Mouse (Mus musculus) CH12.LX (cell line): Measurements from ENCODE around the gene Phf1. TPM values are rescaled to one million over a fixed set of nuclear protein-coding genes. Genes with fewer than 3 reads are reported as not detected.

ENCODE experiments used
- DNase-seq: peaks from one replicate; pipeline ENCODE4 v3.0.0-alpha.2; 2013; ENCODE audit errors: extremely low read depth
- H3K27ac ChIP-seq: 2 replicates; pipeline ENCODE4 v1.5.1; 2012; ENCODE audit warnings: low read depth, mild to moderate bottlenecking, control low read depth, moderate library complexity; ENCODE audit not compliant: insufficient read depth
- H3K27me3 ChIP-seq: replicated peaks from 2 replicates; pipeline ENCODE3; 2012; ENCODE audit warnings: inconsistent platforms
- H3K36me3 ChIP-seq, 2 experiments: replicated peaks in 1 of 2; 2 replicates each; pipeline versions ENCODE3 to v1.6.1; 2012; ENCODE audit warnings: inconsistent platforms in 1 of 2, low read length in 1 of 2, mild to moderate bottlenecking in 1 of 2, mixed read lengths in 1 of 2, moderate library complexity in 1 of 2; ENCODE audit not compliant: control insufficient read depth in 1 of 2, insufficient read depth in 1 of 2
- H3K4me1 ChIP-seq, 2 experiments: 2 replicates each; pipeline ENCODE4 v1.6.1; 2012; ENCODE audit warnings: inconsistent platforms in 1 of 2, moderate library complexity in 1 of 2; ENCODE audit not compliant: insufficient read depth in 2 of 2, control insufficient read depth in 1 of 2
- H3K4me2 ChIP-seq: 2 replicates; pipeline ENCODE4 v1.6.1; 2012; ENCODE audit warnings: low read depth, mild to moderate bottlenecking, control low read depth; ENCODE audit not compliant: poor library complexity, insufficient read depth, severe bottlenecking
- H3K4me3 ChIP-seq, 3 experiments: fragments of 150-350 bp in 1 of 3; sonication (generic) in 1 of 3; replicated peaks in 1 of 3; 2 replicates each; pipeline versions ENCODE3 to v1.5.1; 2011 to 2012; ENCODE audit warnings: low read depth in 2 of 3, low read length in 2 of 3, mild to moderate bottlenecking in 2 of 3, moderate library complexity in 2 of 3, control low read depth in 1 of 3, improper control_type of control experiment in 1 of 3, inconsistent platforms in 1 of 3, mixed read lengths in 1 of 3; ENCODE audit not compliant: poor library complexity in 1 of 3
- H3K79me2 ChIP-seq: replicated peaks from 2 replicates; pipeline ENCODE4 v1.6.1; 2012; ENCODE audit warnings: mild to moderate bottlenecking, moderate library complexity; ENCODE audit not compliant: control insufficient read depth, poor library complexity, insufficient read depth, severe bottlenecking; ENCODE audit errors: extremely low read depth
- H3K9ac ChIP-seq: 2 replicates; pipeline ENCODE4 v1.6.1; 2012; ENCODE audit warnings: low read depth, mild to moderate bottlenecking, control low read depth, moderate library complexity; ENCODE audit not compliant: insufficient read depth
- H3K9me3 ChIP-seq: replicated peaks from 2 replicates; pipeline ENCODE3; 2012; ENCODE audit warnings: low read length, inconsistent platforms, mixed read lengths
- CHD1 ChIP-seq: IDR thresholded peaks from 2 replicates; pipeline ENCODE4 v1.6.1; 2012; ENCODE audit warnings: low read depth, low read length, improper control_type of control experiment, inconsistent platforms
- ELF1 ChIP-seq: IDR thresholded peaks from 2 replicates; pipeline ENCODE4 v1.6.1; 2014; ENCODE audit warnings: low read depth, mild to moderate bottlenecking, inconsistent platforms, low read length, improper control_type of control experiment
- EP300 ChIP-seq: IDR thresholded peaks from 2 replicates; pipeline ENCODE4 v1.6.1; 2011; ENCODE audit warnings: low read length, improper control_type of control experiment
- IRF4 ChIP-seq: IDR thresholded peaks from 2 replicates; pipeline ENCODE4 v1.6.1; 2014; ENCODE audit warnings: low read depth, mild to moderate bottlenecking, inconsistent platforms, low read length, improper control_type of control experiment
- JUND ChIP-seq: conservative IDR thresholded peaks from 2 replicates; pipeline ENCODE4 v1.6.1; 2011; ENCODE audit warnings: low read depth, low read length, improper control_type of control experiment
- MAX ChIP-seq: IDR thresholded peaks from 2 replicates; pipeline ENCODE4 v1.6.1; 2011; ENCODE audit warnings: low read length, improper control_type of control experiment
- MXI1 ChIP-seq: IDR thresholded peaks from 2 replicates; pipeline ENCODE4 v1.6.1; 2011; ENCODE audit warnings: mild to moderate bottlenecking, low read depth, low read length, improper control_type of control experiment
- NELFE ChIP-seq: IDR thresholded peaks from 2 replicates; pipeline ENCODE4 v1.6.1; 2011; ENCODE audit warnings: low read depth, low read length, improper control_type of control experiment
- PAX5 ChIP-seq: IDR thresholded peaks from 2 replicates; pipeline ENCODE4 v1.6.1; 2012; ENCODE audit warnings: low read length, inconsistent platforms, mixed read lengths
- POLR2AphosphoS2 ChIP-seq: IDR thresholded peaks from 2 replicates; pipeline ENCODE4 v1.6.1; 2011; ENCODE audit warnings: low read depth, low read length, improper control_type of control experiment
- RAD21 ChIP-seq: IDR thresholded peaks from 2 replicates; pipeline ENCODE4 v1.6.1; 2011; ENCODE audit warnings: low read depth, mild to moderate bottlenecking, low read length, improper control_type of control experiment, moderate library complexity
- UBTF ChIP-seq: IDR thresholded peaks from 2 replicates; pipeline ENCODE4 v1.6.1; 2012; ENCODE audit warnings: low read depth, mild to moderate bottlenecking, inconsistent platforms, low read length, improper control_type of control experiment, moderate library complexity
- USF1 ChIP-seq: IDR thresholded peaks from 2 replicates; pipeline ENCODE4 v1.6.1; 2014; ENCODE audit warnings: low read depth, mild to moderate bottlenecking, inconsistent platforms, low read length, improper control_type of control experiment
- ZKSCAN1 ChIP-seq: IDR thresholded peaks from 2 replicates; pipeline ENCODE4 v1.6.1; 2012; ENCODE audit warnings: low read depth, inconsistent platforms, low read length, improper control_type of control experiment, borderline replicate concordance
- ZMIZ1 ChIP-seq: IDR thresholded peaks from 2 replicates; pipeline ENCODE4 v1.6.1; 2012; ENCODE audit warnings: low read depth, mild to moderate bottlenecking, inconsistent platforms, low read length, improper control_type of control experiment
- ZNF384 ChIP-seq: IDR thresholded peaks from 2 replicates; pipeline ENCODE4 v1.6.1; 2012; ENCODE audit warnings: low read depth, low read length, improper control_type of control experiment, inconsistent platforms
- dilution Hi-C: fragments of 300-500 bp; cut with MboI; formaldehyde crosslinking; loops from 2 replicates; pipeline ENCODE4 v1.14.3; 2020; ENCODE audit warnings: low sequenced_read_pairs; ENCODE audit not compliant: extremely low pct_unique_long_range_greater_than_20kb, extremely low pct_ligation_motif_present
- in situ Hi-C: fragments of 300-500 bp; cut with MboI; formaldehyde crosslinking; loops from 3 replicates; pipeline ENCODE4 v1.14.3; 2019; ENCODE audit warnings: low sequenced_read_pairs, low pct_ligation_motif_present, low pct_unique_long_range_greater_than_20kb, mixed read lengths
- polyA plus RNA-seq: library from polyadenylated mRNA; unstranded; fragments of >175 nt; gene quantifications from 2 replicates; pipeline ENCODE4 v1.2.1, GENCODE M21; 2012; ENCODE audit warnings: low read depth; ENCODE audit not compliant: insufficient read length
- total RNA-seq, 2 experiments: library from RNA; depleted of rRNA; stranded (reverse); fragments of 300-350 nt in 1 of 2; fragments of >200 nt in 1 of 2; gene quantifications; 2 replicates each; pipeline ENCODE4 v1.2.3; 2012 to 2014

The Phf1 gene
- total and polyA plus RNA-seq, 3 experiments: 1.7 to 4.1 (median 3.5) TPM

DNA sequence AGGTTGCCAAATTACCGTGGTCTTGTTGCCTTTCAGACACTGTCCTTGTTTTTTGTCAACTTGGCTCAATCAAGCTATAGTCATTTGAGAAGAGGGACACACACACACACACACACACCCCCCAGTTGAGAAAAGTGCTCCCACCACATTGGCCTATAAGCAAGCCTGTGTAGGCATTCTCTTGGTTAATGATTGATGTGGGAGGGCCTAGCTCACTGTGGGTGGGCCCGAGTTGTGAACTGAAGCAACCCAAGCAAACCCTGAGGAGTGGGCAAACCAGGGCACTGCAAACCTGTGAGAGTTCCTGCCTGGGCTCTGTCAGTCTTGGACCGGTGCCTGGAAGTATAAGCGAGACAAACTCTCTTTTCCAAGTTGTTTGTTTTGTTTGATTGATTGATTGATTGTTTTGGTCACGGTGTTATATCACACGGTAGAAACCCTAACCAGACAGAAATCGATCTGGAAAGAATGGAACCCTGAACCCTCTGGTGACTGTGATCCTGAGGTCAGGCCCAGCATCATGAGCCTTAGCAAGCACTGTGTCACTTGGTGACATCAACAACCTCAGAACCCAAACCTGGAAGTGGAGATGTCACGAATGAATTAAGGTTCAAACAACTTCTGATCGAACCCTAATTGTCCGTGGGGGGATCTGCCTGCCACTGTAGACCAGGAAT lies 52.8 kb downstream of the Phf1 start:
- Histone ChIP-seq H3K27me3 (no peaks in the 10 kb centered on the region), H3K4me1 (peaks cover 4 to 18% of the 10 kb centered on the region in 2 experiments; a peak in 3 of 4 replicates), H3K9ac (no peak overlapping the region), H3K4me3 (no peak overlapping the region), H3K79me2 (no peaks in the 10 kb centered on the region), H3K36me3 (peaks cover 0 to 8% of the 10 kb centered on the region in 2 experiments), H3K9me3 (no peaks in the 10 kb centered on the region), H3K27ac (no peak overlapping the region), H3K4me2 (no peak overlapping the region)
- no peak for TF ChIP-seq IRF4
- TF ChIP-seq JUND: no peak
- TF ChIP-seq ZNF384: no peak
- no peak for TF ChIP-seq MAX
- TF ChIP-seq ZMIZ1: no peak
- TF ChIP-seq MXI1: no peak
- no peak for TF ChIP-seq RAD21
- no peak for TF ChIP-seq POLR2AphosphoS2
- TF ChIP-seq EP300: no peak
- TF ChIP-seq ELF1: no peak
- TF ChIP-seq USF1: no peak
- TF ChIP-seq PAX5: no peak
- no peak for TF ChIP-seq UBTF
- no peak for TF ChIP-seq ZKSCAN1
- no peak for TF ChIP-seq NELFE
- TF ChIP-seq CHD1: no peak
- dilution Hi-C loops (no loop called here), in situ Hi-C loops (no loop called here)
- no peak for DNase-seq

Other genes starting within 250 kb of the Phf1 start
- 5.8 and 6.8 TPM in 2 replicates for gene Crebrf, start 217.4 kb upstream of the Phf1 start, total RNA-seq (2012; rRNA removed)
- 8.1 and 8.6 TPM in 2 replicates for gene Crebrf, start 217.4 kb upstream of the Phf1 start, total RNA-seq (2014; rRNA removed)
- gene Crebrf, start 217.4 kb upstream of the Phf1 start, polyA plus RNA-seq: 5.8 and 9.2 TPM in 2 replicates
- 47.1 and 54.6 TPM in 2 replicates for gene Bnip1, start 152.0 kb upstream of the Phf1 start, total RNA-seq (2012; rRNA removed)
- 59.6 and 63.9 TPM in 2 replicates for gene Bnip1, start 152.0 kb upstream of the Phf1 start, total RNA-seq (2014; rRNA removed)
- 44.1 and 50.9 TPM in 2 replicates for gene Bnip1, start 152.0 kb upstream of the Phf1 start, polyA plus RNA-seq
- not detected in 2 replicates for gene Nkx2-5, start 88.0 kb upstream of the Phf1 start, total RNA-seq (2012; rRNA removed)
- gene Nkx2-5, start 88.0 kb upstream of the Phf1 start, total RNA-seq (2014; rRNA removed): not detected in 2 replicates
- gene Nkx2-5, start 88.0 kb upstream of the Phf1 start, polyA plus RNA-seq: not detected in 2 replicates
- gene Kifc5b, start 16.0 kb upstream of the Phf1 start, total RNA-seq (2012; rRNA removed): 19.1 and 22.2 TPM in 2 replicates
- 11.4 and 12.1 TPM in 2 replicates for gene Kifc5b, start 16.0 kb upstream of the Phf1 start, total RNA-seq (2014; rRNA removed)
- gene Kifc5b, start 16.0 kb upstream of the Phf1 start, polyA plus RNA-seq: 26.9 and 32.0 TPM in 2 replicates
- gene Cuta, start 6.5 kb downstream of the Phf1 start, total RNA-seq (2012; rRNA removed): 34.6 and 42.4 TPM in 2 replicates
- gene Cuta, start 6.5 kb downstream of the Phf1 start, total RNA-seq (2014; rRNA removed): 26.8 and 30.5 TPM in 2 replicates
- gene Cuta, start 6.5 kb downstream of the Phf1 start, polyA plus RNA-seq: 83.0 and 121 TPM in 2 replicates
- gene Syngap1, start 8.2 kb downstream of the Phf1 start, total RNA-seq (2012; rRNA removed): 1.3 and 1.7 TPM in 2 replicates
- 0.34 TPM in 1 of 2 replicates, not detected in the other for gene Syngap1, start 8.2 kb downstream of the Phf1 start, total RNA-seq (2014; rRNA removed)
- 2.4 and 3.1 TPM in 2 replicates for gene Syngap1, start 8.2 kb downstream of the Phf1 start, polyA plus RNA-seq
- gene Zbtb9, start 40.1 kb downstream of the Phf1 start, total RNA-seq (2012; rRNA removed): 8.1 and 9.0 TPM in 2 replicates
- 11.0 and 14.3 TPM in 2 replicates for gene Zbtb9, start 40.1 kb downstream of the Phf1 start, total RNA-seq (2014; rRNA removed)
- 1.1 and 2.0 TPM in 2 replicates for gene Zbtb9, start 40.1 kb downstream of the Phf1 start, polyA plus RNA-seq
- gene Bak1, start 96.0 kb downstream of the Phf1 start, total RNA-seq (2012; rRNA removed): 57.3 and 69.8 TPM in 2 replicates
- 61.8 and 62.9 TPM in 2 replicates for gene Bak1, start 96.0 kb downstream of the Phf1 start, total RNA-seq (2014; rRNA removed)
- gene Bak1, start 96.0 kb downstream of the Phf1 start, polyA plus RNA-seq: 123 and 140 TPM in 2 replicates
- gene Itpr3, start 124.3 kb downstream of the Phf1 start, total RNA-seq (2012; rRNA removed): 8.3 and 11.3 TPM in 2 replicates
- 2.5 TPM in 2 replicates for gene Itpr3, start 124.3 kb downstream of the Phf1 start, total RNA-seq (2014; rRNA removed)
- gene Itpr3, start 124.3 kb downstream of the Phf1 start, polyA plus RNA-seq: 8.5 and 9.5 TPM in 2 replicates
- 198 and 208 TPM in 2 replicates for gene Uqcc2, start 200.9 kb downstream of the Phf1 start, total RNA-seq (2012; rRNA removed)
- 240 and 277 TPM in 2 replicates for gene Uqcc2, start 200.9 kb downstream of the Phf1 start, total RNA-seq (2014; rRNA removed)
- gene Uqcc2, start 200.9 kb downstream of the Phf1 start, polyA plus RNA-seq: 107 and 126 TPM in 2 replicates
- 43.4 and 65.7 TPM in 2 replicates for gene Ip6k3, start 234.7 kb downstream of the Phf1 start, total RNA-seq (2012; rRNA removed)
- 25.9 and 26.3 TPM in 2 replicates for gene Ip6k3, start 234.7 kb downstream of the Phf1 start, total RNA-seq (2014; rRNA removed)
- gene Ip6k3, start 234.7 kb downstream of the Phf1 start, polyA plus RNA-seq: 49.6 and 53.9 TPM in 2 replicates